Mouse (Mus musculus) liver, adult 2 months (tissue): ENCODE results near the gene Fgfrl1.

Experiments used
- CTCF ChIP-seq: fragments of 200-500 bp; IDR thresholded peaks from 2 replicates; pipeline ENCODE4 v1.5.1; 2011; ENCODE audit warnings: low read depth, low read length, control low read depth
- POLR2A ChIP-seq: fragments of 200-500 bp; IDR thresholded peaks from 2 replicates; pipeline ENCODE4 v1.6.1; 2011; ENCODE audit warnings: low read length, control low read depth; ENCODE audit not compliant: insufficient read depth; ENCODE audit errors: extremely low read depth

DNA sequence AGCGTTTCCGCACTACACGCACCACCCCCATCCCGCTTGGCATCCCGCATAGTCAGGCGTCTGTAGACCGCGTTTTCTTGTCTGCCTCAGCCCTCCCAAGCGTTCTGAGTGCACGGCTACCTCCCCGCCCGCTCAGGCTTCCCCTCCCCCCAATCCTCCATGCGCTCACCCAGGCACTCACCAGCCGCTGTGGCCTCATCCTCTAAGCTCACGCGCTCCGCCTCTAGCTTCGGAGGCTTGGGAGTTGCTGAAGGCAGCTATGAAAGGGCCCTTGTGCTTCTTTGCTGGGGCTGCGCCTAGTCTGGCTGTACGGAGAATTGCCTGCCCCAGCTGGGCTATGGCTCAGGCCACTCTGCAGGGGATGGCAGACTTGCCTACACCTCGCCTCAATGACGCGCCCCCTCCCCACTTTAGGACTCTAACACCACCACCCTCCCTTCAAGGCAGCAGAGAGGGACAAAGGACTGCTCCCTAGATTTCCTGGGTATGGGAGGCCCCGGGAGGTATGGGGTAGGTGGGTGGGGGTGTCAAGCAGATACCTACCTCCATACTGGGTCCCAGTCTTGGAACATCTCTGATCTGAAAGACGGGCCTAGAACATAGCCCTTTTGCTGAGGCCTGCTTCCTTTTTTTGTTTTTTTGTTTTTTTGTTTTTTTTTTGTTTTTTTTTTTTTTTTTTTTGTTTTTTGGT, 14.4 kb upstream of the Fgfrl1 start:
- TF ChIP-seq POLR2A (no peak), CTCF (no peak)
